Mouse (Mus musculus) neural tube, embryonic 10.5 days (tissue): ENCODE measurements around the gene Msh4.
A peak's percentile ranks its signal among the peaks of the same experiment; 100 is the strongest.
"Not testable (repeated sequence)": the region's sequence is repeated elsewhere in the genome, so short reads cannot be mapped to it uniquely, and the experiment has no call there.

Experiments used
- DNase-seq: peaks from one replicate; pipeline ENCODE4 v3.0.0-alpha.2; 2017; ENCODE audit warnings: low spot score; ENCODE audit errors: extremely low spot score

The Msh4 gene

DNA sequence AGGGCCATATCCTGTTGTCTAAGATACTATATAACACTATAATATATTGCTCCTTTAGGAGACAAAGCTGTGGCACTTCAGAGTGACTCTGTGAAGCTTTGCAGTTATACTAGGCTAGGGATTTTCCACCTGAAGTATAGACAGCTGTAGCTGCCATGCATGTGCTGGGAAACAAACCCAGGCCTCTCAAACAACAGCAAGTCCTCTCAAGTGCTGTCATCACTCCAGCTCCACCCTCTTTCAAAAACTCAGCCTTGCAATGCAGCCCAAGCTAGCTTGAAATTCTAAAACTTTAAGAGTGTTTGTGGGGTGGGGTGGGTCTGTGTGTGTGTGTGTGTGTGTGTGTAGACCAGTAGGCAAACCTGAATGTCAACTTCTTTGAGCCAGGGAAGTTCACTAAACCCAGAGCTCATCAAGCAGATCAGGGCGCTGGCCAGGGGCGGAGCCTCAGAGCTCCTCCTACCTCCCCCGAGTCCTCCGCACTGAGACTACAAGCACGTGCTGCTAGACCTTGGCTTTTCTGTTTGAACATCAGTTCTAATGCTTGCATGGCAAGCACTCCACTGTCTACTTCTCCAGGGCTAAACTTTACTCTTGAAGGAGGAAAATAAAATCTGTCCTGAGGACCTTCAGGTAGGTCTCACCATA, 56.4 kb downstream of the Msh4 start:
- peak; percentile 23 for DNase-seq

DNA sequence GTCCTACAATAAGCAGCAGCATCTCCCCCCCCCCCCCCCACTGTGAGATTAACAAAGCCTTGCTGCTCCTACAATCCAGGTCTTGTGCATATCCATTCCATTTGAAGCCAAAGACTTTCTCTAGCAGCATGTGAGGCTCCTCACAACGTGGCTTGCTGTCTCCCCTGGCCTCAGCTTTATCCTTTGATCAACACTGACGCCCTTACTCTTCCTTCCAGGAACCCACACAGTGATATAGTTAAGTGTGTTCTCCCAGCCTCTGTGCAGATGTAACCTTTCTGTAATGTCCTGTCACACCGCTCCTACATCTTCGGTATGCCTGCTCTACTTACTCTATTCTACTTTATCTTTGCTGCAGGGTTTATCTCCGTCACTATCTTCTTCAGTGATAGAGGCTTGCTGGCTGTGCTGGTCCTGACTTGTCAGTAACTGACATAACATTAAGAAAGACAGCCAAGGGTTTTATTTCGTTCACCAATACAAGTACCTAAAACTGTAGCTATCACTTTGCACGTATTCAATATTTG, 58.7 kb downstream of the Msh4 start:
- no peak for DNase-seq

DNA sequence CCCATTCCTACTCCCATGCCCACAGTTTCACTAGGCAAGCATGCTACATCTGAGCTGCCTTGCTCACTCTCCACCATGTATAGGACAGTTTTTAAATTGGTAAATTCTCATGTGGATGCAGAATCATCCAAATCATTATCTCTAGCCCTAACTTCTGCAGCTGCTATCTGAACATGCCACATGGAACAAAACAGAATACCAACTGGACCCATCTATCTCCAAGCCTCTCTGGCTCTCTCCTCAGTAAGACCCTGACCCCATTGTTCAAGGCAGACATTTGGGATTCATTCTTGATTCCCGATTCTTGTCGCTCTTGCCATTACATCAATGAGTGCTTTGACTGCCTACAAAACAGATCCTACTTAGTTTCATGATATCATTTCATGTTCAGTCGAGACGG, 59.8 kb downstream of the Msh4 start:
- DNase-seq: no peak

DNA sequence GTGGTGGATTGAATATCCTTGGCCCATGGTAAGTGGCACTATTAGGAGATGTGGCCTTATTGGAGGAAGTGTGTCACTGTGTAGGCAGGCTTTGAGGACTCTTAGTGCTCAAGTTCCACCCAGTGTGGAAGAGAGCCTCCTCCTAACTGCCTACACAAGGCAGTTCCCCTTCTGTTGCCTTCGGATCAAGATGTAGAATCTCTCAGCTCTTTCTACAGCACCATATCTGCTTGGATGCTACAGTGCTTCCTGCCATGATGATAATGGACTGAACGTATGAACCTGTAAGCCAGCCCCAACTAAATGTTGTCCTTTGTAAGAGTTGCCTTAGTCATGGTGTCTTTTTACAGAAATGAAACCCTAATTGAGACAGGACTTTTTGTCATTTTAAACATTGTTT, 60.4 kb downstream of the Msh4 start:
- no peak for DNase-seq

DNA sequence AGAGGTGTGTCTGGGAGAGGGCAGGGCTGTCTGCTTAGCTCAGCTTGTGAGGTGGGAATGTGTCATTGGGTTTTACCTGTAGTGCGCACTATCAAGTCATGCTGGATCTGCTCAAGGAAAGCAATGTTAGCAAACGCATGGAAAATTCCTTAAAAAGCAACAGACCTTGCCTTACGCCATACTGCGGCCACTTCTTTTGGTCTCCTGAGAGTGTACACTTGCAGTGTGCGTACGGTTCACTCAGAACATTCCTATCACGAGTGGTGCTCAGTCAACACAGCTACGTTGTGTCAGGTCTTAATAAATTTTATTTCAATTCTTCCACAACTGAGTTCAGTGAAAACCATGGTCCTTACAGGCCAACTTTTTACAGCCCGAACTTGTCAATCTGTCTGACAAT, 61.2 kb downstream of the Msh4 start:
- no peak for DNase-seq

DNA sequence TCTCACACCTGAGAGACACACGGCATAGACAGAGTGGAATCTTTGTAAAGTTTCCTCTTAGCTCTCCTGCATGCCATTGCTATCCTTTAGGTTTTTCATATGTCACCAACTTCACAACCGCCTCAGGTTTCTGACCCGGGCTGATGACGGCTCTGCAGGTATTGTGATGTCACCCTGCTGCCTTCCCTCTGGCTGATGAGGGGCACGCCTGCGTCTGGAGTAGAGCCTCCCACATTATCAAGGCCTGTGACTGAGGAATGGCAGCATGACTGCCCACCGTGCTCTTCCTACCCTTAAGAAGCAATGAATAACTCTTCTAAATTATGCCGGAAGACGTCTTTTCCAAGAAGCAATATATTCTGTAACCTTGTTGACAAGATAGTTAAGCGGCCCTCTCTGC, 61.9 kb downstream of the Msh4 start, which contains the start of gene Asb17:
TSS of gene Asb17 (plus strand) at position 180 of the 400 bp plus-strand sequence.
- no peak for DNase-seq

DNA sequence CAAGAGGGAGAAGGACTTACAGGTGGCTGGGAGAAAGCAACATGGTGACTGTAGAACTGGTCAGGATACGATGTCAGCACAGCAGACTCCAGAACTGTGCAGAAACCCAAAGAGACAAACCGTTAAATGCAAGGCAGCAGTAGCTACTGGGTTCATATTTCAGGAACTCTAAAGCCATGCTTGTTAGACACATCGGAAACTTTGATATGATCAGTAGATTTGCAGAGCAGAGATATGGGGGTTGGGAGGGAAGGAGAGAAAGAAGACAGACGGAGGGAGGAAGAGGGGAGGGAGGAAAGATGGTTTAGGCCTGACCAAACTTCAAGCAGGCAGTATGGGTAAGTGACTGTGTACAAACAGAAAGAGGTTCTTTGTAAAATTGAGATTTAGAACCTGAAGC, 68.3 kb downstream of the Msh4 start:
- DNase-seq: no peak

DNA sequence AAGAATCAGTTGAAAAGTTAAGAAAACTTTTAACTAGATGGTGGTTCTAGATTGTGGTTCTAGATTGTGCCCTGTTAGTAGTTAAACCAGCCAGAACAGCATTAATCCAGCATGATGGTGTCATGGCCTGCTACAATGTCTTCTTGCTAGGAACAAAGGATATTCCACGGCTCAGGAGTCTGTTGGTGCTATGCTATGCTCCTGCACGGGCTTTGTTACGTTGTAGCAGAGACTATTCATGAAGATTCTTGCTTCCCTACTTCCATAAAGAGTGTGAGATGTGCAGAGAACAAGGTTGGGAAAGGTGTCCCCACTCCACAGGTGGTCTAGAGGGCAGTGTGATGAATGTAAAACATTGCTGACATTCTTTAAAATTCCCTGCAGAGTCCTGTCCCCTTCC, 69.6 kb downstream of the Msh4 start:
- no peak for DNase-seq

DNA sequence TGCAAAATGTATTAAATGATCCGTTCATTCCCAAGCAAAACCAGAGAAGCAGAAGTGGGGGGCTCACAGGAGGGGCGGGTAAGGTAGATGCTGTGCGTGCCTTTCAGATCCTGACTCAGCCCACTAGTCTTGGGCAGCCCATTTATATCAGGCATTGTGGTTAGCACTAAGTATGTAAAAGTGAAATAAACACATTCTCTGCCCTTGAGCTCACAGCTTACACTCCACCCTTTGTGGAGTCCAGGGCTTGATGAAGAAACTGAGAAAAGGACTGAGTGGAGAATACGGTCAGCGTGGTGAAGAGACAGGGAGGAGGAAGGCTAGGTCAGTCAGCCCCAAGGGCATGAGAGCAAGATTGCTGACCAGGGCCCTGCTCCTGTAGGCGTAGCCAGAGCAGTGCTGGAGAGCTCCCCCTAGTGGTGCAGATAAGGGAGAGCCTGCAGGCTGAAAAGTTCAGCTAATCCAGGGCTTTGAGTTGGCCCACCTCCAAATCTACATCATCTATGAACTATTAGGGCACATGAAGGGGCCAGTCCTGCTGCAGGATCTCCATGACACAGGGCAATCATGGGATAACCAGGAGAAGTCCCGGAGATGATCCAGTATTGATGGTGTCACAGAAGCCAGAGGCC, 70.4 kb downstream of the Msh4 start:
- peak; percentile 66 for DNase-seq

DNA sequence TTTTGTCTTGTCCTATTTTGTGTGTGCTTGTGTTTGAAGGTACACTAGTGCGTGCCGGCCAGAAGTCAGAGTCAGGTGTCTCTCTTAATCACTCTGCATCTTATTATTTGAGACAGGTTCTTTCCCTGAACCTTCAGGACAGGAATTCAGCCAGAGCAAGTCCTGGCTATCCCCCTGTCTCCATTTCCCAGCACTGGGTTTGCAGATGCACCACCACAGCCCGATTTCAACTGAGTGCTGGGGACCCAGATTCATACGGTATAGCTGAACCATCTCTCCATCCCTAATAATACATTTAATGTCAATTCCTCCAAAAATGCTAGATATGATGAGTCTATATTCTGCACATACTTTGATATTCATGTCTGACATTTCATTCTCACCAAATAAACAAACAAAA, 71.9 kb downstream of the Msh4 start:
- no peak for DNase-seq

DNA sequence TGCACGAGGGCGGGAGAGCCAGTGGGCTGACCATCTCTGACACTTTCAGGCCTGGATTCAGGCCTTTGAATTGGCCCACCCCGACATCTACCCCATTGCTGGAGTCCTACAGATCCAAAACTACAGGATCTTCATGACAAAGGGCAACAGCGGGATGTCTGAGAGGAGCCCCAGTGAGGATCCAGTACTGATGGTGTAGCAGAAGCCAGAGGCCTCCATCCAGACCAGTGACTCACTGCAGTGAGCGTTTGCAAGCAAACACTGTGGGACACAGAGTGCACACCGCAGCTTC, 73.3 kb downstream of the Msh4 start:
- no peak for DNase-seq

DNA sequence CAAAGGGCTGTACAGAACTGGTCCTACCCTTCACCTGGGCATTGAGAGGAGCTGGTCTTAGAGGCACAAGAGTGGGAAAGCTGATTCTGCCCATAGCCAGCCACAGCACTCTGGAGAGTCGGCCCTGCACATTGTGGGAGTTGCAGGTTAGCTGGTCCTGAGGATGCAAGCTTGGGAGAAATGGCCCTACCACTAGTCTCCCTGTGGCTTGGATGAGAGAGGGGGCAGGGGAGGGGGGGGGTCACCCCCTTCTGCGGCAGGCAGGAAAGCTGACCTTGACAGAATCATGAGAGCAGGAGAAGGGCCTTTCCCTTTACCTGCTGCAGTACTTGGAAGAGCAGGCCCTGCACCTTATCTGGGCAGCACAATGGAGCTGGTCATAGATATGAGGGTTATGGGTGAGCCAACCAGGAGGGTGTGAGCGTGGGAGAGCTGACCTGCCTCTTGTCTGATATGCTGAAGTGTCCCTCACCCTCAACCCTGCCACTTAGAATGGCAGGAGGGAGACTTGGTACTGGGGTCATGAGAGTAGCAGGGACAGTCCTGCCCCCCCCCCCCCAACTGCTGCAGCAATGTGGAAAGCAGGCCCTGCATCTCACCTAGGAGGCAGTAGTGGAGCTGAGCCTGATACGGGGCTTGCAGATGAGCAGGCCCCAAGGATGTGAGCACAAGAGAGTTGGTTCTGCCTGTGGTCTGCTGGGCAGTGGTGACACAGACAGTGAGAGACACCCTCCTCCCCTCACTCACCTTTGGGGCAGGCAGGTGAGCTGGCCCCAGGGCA, 73.9 kb downstream of the Msh4 start:
- no peak for DNase-seq

DNA sequence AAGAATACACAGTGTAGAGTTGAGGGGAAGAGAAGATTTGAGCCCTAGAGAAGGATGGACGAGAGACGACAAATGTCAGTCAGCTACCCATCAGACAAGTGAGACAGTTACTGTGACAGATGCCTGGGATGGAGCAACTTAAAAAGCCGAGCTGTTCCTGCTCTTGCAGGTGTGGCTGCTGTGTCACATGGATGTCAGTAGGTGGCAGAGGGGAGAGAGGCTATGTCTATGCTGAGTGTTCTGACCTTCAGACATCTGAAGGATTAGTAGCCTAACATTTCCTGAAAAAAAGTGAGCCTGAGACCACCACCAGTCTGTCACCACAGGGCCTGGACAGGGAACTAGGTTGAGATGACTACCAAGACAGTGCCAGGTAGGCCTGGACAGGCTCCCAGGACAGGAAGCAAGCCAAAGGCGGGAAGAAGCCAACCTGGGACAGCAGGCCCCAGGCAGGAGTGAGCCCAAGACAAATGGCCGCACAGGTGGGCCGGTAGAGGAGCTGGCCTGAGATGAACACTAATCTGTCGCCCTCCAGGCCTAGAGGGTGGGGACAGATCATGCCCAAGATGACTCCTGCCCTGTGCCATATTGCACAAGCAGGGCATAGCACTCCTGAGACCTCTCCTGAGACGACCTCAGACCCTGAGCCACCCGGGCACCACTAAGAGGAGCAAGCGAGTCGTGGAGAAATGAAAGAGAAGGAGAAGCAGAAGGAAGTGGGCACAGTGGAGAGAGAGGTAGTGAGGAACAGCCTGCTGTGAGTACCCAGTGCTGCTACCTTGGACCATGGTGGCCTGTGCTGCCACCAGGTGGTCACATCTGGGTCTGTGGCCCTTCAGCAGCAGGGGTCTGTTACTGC, 74.7 kb downstream of the Msh4 start:
- no peak for DNase-seq

DNA sequence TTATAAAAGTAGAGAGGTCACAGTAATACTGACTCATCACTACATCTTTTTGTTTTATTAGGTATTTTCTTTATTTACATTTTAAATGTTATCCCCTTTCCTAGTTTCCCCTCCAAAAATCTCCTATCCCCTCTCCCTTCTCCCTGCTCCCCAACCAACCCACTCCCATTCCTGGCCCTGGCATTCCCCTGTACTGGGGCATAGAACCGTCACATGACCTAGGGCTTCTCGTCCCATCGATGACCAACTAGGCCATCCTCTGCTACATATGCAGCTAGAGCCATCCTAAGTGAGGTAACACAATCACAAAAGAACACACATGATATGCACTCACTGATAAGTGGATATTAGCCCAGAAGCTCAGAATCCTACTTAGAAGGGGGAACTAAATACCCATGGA, 76.2 kb downstream of the Msh4 start:
- not testable (repeated sequence) for DNase-seq

DNA sequence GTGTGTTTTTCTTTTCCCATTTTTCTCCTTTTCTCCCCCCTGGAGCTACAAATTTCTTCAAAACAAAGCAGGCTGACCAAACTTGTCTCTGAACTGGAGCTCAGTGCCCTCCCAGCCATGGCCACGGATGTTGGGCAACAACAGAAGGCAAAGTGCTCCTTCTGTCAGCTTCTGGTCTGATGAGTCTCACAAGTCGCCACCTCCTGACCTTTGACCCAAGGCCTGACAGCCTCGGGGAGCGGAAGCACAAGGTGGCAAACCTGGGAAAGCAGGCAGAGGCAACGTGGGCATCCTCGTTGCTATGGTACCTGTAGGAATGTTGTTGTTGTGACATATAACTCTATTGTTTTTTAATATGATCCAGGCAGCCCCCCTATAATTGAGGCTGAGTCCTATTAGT, 79.3 kb downstream of the Msh4 start:
- no peak for DNase-seq

DNA sequence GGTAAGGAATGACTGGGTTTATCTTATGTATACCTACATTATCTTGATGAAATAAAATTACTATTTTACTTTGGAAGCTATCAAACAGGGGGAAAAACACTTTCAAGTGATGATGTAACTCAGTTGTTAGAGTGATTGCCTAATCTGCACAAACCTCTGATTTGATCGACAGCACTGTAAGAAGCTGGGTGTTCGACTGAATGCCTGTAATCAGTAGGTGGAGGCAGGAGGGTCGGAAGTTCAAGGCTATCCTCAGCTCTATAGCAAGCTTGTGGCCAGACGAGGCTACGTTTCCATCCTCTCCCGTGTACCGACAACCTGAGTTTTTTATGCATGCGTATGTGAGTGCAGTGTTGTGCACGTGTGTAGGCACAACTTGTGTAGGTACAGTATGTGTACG, 80.7 kb downstream of the Msh4 start:
- DNase-seq: no peak

DNA sequence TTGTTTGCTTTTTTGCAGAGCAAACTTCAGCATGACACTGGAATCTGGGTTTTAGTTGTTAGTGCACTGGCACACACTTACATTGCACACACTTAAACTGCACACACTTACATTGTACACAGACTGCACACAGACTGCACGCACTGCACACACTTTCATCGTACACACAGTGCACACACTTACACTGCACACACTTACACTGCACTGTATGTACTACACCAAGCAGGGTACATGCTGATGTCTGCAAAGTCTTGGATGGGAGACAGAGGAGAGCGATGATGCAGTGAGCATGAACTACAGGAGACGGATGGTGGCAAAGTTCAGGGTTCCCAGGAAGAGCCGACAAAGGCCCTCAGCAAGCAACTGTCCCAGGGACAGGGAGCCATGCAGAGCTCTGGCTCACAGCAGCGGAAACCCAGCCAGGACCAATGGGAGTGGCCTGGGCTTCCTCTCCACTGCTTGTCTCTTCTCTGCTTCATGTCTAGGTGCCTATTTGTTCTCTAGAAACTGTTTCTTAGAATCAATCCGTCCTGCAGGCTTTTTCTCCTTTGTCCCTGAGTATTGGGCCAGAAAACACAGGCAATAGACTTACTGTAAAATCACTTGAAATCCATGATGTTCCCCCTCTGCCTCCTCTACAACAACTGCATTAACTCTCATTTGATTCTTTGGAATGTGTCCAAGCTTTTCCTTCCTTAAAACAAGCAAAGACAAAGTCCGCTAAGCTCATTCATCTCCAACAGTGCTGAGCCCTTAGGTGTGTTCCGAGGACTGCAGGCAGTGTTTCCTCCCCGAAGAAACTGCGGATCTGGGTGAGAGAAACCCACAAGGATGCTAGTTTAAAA, 82.0 kb downstream of the Msh4 start:
- DNase-seq: no peak

DNA sequence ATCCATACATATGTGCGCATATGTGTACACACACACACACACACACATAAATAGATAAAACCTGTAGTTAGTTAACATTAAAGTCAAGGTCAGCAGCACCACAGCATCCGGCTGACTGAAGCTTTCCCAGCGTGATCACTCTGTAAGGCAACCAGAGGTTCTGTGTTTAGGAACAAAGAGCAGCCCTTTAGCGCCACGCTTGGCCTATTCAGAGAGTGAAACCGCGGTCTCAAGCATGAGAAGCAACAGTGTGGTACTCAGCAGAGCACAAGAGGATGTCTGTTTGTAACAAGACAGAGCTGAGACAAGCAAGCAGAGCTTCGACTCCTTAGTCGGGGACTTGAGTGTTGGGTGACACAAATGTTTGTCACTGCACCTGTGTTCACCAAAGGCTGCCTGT, 86.5 kb downstream of the Msh4 start:
- DNase-seq: no peak

DNA sequence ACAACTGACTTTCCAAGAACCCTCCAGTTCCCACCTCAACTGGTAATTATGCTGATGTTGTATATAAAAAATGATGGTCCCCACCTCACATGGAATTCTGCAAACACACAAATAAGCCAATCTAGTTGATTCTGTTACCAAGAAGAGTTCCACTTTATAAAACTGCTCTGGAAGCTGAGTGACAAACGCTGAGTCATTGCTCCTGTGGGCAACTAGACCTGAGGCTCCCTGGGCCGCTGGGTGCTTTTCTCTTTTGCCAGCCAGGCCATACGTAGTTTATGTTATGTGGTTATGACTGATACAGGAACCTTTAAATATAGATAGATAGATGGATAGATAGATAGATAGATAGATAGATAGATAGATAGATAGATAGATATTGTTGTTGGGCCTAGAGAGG, 87.2 kb downstream of the Msh4 start:
- DNase-seq: no peak

DNA sequence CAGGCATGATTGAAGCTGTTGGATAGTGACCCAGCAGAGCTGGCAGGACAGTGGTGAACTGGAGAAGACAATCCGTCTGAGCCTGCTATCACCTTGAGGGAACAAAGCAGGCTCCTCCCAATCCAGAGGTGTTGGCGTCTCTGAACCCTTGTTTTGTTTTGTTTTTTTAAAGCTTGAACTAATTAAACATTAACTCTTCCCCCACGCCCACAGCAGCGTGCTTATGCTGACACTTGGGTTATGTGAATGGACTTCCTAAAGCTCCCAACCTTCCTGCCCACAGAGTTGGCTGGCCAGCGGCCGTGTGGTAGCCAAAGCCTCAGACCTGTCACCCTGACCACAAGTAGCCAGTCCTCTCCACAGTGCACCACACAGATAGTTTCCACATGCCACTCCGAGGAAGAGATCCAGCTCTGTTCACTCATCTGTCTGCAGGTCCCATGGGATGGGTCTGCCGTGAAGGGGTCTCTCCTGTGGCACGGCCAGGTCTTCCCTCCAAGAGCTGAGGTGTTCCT, 88.5 kb downstream of the Msh4 start:
- no peak for DNase-seq

DNA sequence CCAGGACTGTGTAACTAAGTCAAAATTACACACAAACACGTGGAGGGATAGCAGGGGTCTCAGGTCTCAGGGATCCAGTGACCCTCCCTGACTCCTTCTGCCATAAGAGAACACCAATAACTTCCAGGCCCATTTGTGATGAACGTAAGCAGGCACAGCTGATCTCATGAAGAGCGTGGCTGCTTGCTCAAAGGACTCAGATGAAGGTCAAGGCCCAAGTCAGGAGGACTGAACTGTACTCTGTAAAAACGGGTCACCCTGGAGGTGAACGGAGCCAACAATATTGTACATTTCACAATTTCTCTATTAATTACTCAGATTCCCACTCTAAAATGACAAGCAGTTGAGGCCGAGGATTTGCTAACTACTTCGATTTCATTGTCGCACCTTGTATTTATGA, 91.9 kb downstream of the Msh4 start:
- DNase-seq: no peak
